Mouse (Mus musculus) ovary, adult 10 weeks (tissue): Measurements from ENCODE around the gene Mia2. TPM values are rescaled to one million over a fixed set of nuclear protein-coding genes. Genes with fewer than 3 reads are reported as not detected.

ENCODE experiments used
- polyA plus RNA-seq: library from polyadenylated mRNA; stranded (reverse); fragments of 350-450 nt; fragmentation: Illumina TruSeq; extraction: RNeasy Lipid Tissue Mini Kit (QIAGEN cat#74804); gene quantifications from one replicate; pipeline ENCODE4 v1.2.3, GENCODE M21; 2014

Mia2 gene
- polyA plus RNA-seq: 301 TPM

GRCm38 (mm10) chr12:59095104-59096025, at the start of gene Mia2:
Gene Mia2, plus strand, starts transcription at chr12:59095799.

GRCm38 (mm10) chr12:59060993-59061595, 34.5 kb upstream of the Mia2 start, which contains the start of gene Trappc6b:
Gene Trappc6b, minus strand, starts transcription at chr12:59061472.

GRCm38 (mm10) chr12:59066448-59067077, 29.0 kb upstream of the Mia2 start, which contains the start of gene Pnn:
Gene Pnn, plus strand, starts transcription at chr12:59066884.

GRCm38 (mm10) chr12:59219325-59220225, 124.0 kb downstream of the Mia2 start, which contains the start of gene Fbxo33:
Gene Fbxo33, minus strand, starts transcription at chr12:59219725.

Other genes with a start within 250 kb of the Mia2 start
- 129 TPM for gene Sec23a, start 83.8 kb upstream of the Mia2 start, polyA plus RNA-seq
- 23.9 TPM for gene Gemin2, start 82.4 kb upstream of the Mia2 start, polyA plus RNA-seq
- gene Trappc6b, start 34.3 kb upstream of the Mia2 start, polyA plus RNA-seq: 363 TPM
- gene Pnn, start 28.9 kb upstream of the Mia2 start, polyA plus RNA-seq: 123 TPM
- gene Fbxo33, start 123.9 kb downstream of the Mia2 start, polyA plus RNA-seq: 49.5 TPM